Comparison of ENCODE assay signal across 34 mouse cellular contexts in genomic region chr11:9046546-9046945, GRCm38 (mm10). TPM values are rescaled to one million over a fixed set of nuclear protein-coding genes. Genes with fewer than 3 reads are reported as not detected.
DNase-seq lines count a peak whose midpoint lies in the region; ATAC-seq lines count a peak whose summit lies in the region.
"Had no signal": no experiment of that assay in that cellular context is flagged by ENCODE, and none has a peak within 500 bp of the region (broad histone marks: within the 10 kb centered on the region; RNA-seq: fewer than 3 reads in every experiment).

No protein-coding gene starts in this region.

- H3K27ac ChIP-seq in heart, embryonic 12.5 days (ENCODE audit: poor library complexity, severe bottlenecking) = peak overlapping the region; percentile 82
- H3K27ac ChIP-seq in heart, embryonic 14.5 days (replicated peaks in 1 of 2; ENCODE audit: control insufficient read depth in 1 of 2, insufficient read depth in 1 of 2, low read depth in 2 of 2, low read length in 2 of 2) = peak overlapping the region; percentile 77 to 87
- peak overlapping the region; percentile 88 for H3K27ac ChIP-seq in heart, embryonic 15.5 days
- H3K27ac ChIP-seq in embryonic facial prominence, embryonic 10.5 days (replicated peaks) = no peak overlapping the region
- H3K27ac ChIP-seq: gastrocnemius, adult 2 months; hindbrain, embryonic 13.5 days; left cerebral cortex, adult 2 months; limb, embryonic 13.5 days; lung, embryonic 15.5 days; stomach, embryonic 15.5 days had no signal

- no peak overlapping the region for H3K4me3 ChIP-seq in heart, embryonic 12.5 days
- H3K4me3 ChIP-seq in heart, embryonic 14.5 days (ENCODE audit: control insufficient read depth in 1 of 2, insufficient read depth in 1 of 2, low read depth in 1 of 2, low read length in 2 of 2) = no peak overlapping the region
- no peak overlapping the region for H3K4me3 ChIP-seq in heart, embryonic 15.5 days
- H3K4me3 ChIP-seq in embryonic facial prominence, embryonic 10.5 days = no peak overlapping the region
- H3K4me3 ChIP-seq: erythroblast, embryonic 14.5 days; gastrocnemius, adult 2 months; hindbrain, embryonic 13.5 days; left cerebral cortex, adult 2 months; limb, embryonic 13.5 days; lung, embryonic 15.5 days; stomach, embryonic 15.5 days had no signal

- ATAC-seq in heart, embryonic 12.5 days (ENCODE audit: insufficient number of reproducible peaks, low FRiP score) = no peak
- ATAC-seq in heart, embryonic 14.5 days (ENCODE audit: insufficient number of reproducible peaks, insufficient read depth, low FRiP score, low read depth) = no peak
- ATAC-seq in heart, embryonic 15.5 days (replicated peaks; ENCODE audit: insufficient number of reproducible peaks, insufficient read depth, low FRiP score, low read depth) = no peak
- ATAC-seq: forebrain, embryonic 16.5 days; intestine, embryonic 16.5 days; midbrain, embryonic 16.5 days had no signal

- peaks cover 37% of the 10 kb centered on the region for H3K4me1 ChIP-seq in heart, embryonic 12.5 days (replicated peaks)
- peaks cover 10 to 37% of the 10 kb centered on the region in 2 experiments for H3K4me1 ChIP-seq in heart, embryonic 14.5 days (ENCODE audit: control insufficient read depth in 2 of 2, insufficient read depth in 2 of 2, low read length in 2 of 2)
- peaks cover 23% of the 10 kb centered on the region for H3K4me1 ChIP-seq in heart, embryonic 15.5 days (replicated peaks)
- peaks cover 6% of the 10 kb centered on the region for H3K4me1 ChIP-seq in embryonic facial prominence, embryonic 10.5 days

- H3K27me3 ChIP-seq in heart, embryonic 12.5 days (replicated peaks) = 0 out of 2 replicates have a peak, but pooled peaks cover 9% of the 10 kb centered on the region
- H3K27me3 ChIP-seq in heart, embryonic 14.5 days (ENCODE audit: control insufficient read depth, insufficient read depth, low read length) = no peaks in the 10 kb centered on the region
- 0 out of 2 replicates have a peak, but pooled peaks cover 4% of the 10 kb centered on the region for H3K27me3 ChIP-seq in heart, embryonic 15.5 days
- peaks cover 27% of the 10 kb centered on the region for H3K27me3 ChIP-seq in embryonic facial prominence, embryonic 10.5 days (replicated peaks; ENCODE audit: low read depth, poor library complexity, severe bottlenecking)
- H3K27me3 ChIP-seq: stomach, embryonic 15.5 days had no signal

- H3K9me3 ChIP-seq in heart, embryonic 12.5 days (replicated peaks) = no peaks in the 10 kb centered on the region
- H3K9me3 ChIP-seq in heart, embryonic 14.5 days (ENCODE audit: control insufficient read depth, low read length) = no peaks in the 10 kb centered on the region
- no peaks in the 10 kb centered on the region for H3K9me3 ChIP-seq in heart, embryonic 15.5 days (replicated peaks)
- H3K9me3 ChIP-seq in embryonic facial prominence, embryonic 10.5 days = no peaks in the 10 kb centered on the region
- H3K9me3 ChIP-seq: hindbrain, embryonic 13.5 days; limb, embryonic 13.5 days; lung, embryonic 15.5 days; stomach, embryonic 15.5 days had no signal

- WGBS in heart, embryonic 12.5 days = 66% methylated on average over 2 of the region's 2 CpGs
- 35% methylated on average over 2 of the region's 2 CpGs for WGBS in heart, embryonic 14.5 days
- WGBS in heart, embryonic 15.5 days = 35% methylated on average over 2 of the region's 2 CpGs
- WGBS in embryonic facial prominence, embryonic 10.5 days = 87% methylated on average over 2 of the region's 2 CpGs

- no peak overlapping the region for H3K9ac ChIP-seq in heart, embryonic 12.5 days
- H3K9ac ChIP-seq in heart, embryonic 14.5 days (ENCODE audit: low read length) = 0 out of 2 replicates have a peak overlapping the region, but pooled peaks have one; percentile 10
- H3K9ac ChIP-seq in heart, embryonic 15.5 days = no peak overlapping the region
- H3K9ac ChIP-seq: hindbrain, embryonic 13.5 days; limb, embryonic 13.5 days; lung, embryonic 15.5 days; stomach, embryonic 15.5 days had no signal

- no peak for DNase-seq in heart, adult 8-10 months (ENCODE audit: low spot score)
- peak; percentile 37 to 41 for DNase-seq in kidney, adult 8-10 months
- DNase-seq in kidney, postnatal 4 days = no peak
- no peak for DNase-seq in embryonic facial prominence, embryonic 10.5 days (ENCODE audit: low spot score)
- DNase-seq: adrenal gland, postnatal 25 days; B cell, adult 2 months; cerebellum, adult 11-12 months; cerebellum, adult 9-11 months; gastrocnemius, adult 2 months; gastrocnemius, postnatal 36 days; right cerebral cortex, postnatal 25 days; thymus, adult 18-20 months; thymus, postnatal 25 days had no signal

- peak overlapping the region; percentile 24 for H3K4me2 ChIP-seq in heart, embryonic 12.5 days
- peak overlapping the region; percentile 93; the same call in 1 of the 2 replicates for H3K4me2 ChIP-seq in heart, embryonic 14.5 days (ENCODE audit: low read length)
- H3K4me2 ChIP-seq in heart, embryonic 15.5 days = peak overlapping the region; percentile 30; the same call in 1 of the 2 replicates
- H3K4me2 ChIP-seq: hindbrain, embryonic 13.5 days; limb, embryonic 13.5 days; liver, embryonic 11.5 days; lung, embryonic 15.5 days; midbrain, embryonic 11.5 days; stomach, embryonic 15.5 days had no signal

- no peaks in the 10 kb centered on the region for H3K36me3 ChIP-seq in heart, embryonic 12.5 days
- no peaks in the 10 kb centered on the region for H3K36me3 ChIP-seq in heart, embryonic 14.5 days (ENCODE audit: control insufficient read depth, insufficient read depth, low read length)
- no peaks in the 10 kb centered on the region for H3K36me3 ChIP-seq in heart, embryonic 15.5 days
- no peaks in the 10 kb centered on the region for H3K36me3 ChIP-seq in embryonic facial prominence, embryonic 10.5 days (replicated peaks)
- H3K36me3 ChIP-seq: hindbrain, embryonic 13.5 days; limb, embryonic 13.5 days; lung, embryonic 15.5 days; stomach, embryonic 15.5 days had no signal

RNA-seq across cellular contexts. Expression of gene Gm11992, which starts 1.8 kb away (rescaled TPM):
- 3.1 and 3.3 TPM in 2 replicates for polyA plus RNA-seq in heart, embryonic 12.5 days (2016; fragmentation: Nextera tagmentation; extraction: Ambion mirVana)
- total RNA-seq in heart, adult 8-10 months (2022) = 1 to 10 TPM in 1 of 4 experiments, under 1 TPM in 3; 0.34 to 2.0 (median 0.82) TPM
- 3.5 and 4.2 TPM in 2 replicates for polyA plus RNA-seq in heart, embryonic 14.5 days (2014; fragmentation: Nextera tagmentation; extraction: Ambion mirVana)
- 3.3 and 5.1 TPM in 2 replicates for polyA plus RNA-seq in heart, embryonic 15.5 days (2015; fragmentation: Nextera tagmentation; extraction: Ambion mirVana)
- polyA plus RNA-seq in embryonic facial prominence, embryonic 10.5 days (2016; fragmentation: Nextera tagmentation; extraction: Ambion mirVana) = 0.35 TPM in 2 replicates
- total RNA-seq: gastrocnemius, adult 2 months; gastrocnemius, postnatal 36 days had no signal
- polyA plus RNA-seq: erythroblast, embryonic 14.5 days had no signal

RNA-seq across cellular contexts. Expression of gene Sun3, which starts 2.2 kb away (rescaled TPM):
- polyA plus RNA-seq in heart, embryonic 12.5 days (2016; fragmentation: Nextera tagmentation; extraction: Ambion mirVana) = 0.61 and 0.73 TPM in 2 replicates
- 1 to 10 TPM; 1.1 to 2.4 (median 1.9) TPM for total RNA-seq in heart, adult 8-10 months (2022)
- 1.1 and 1.6 TPM in 2 replicates for polyA plus RNA-seq in heart, embryonic 14.5 days (2014; fragmentation: Nextera tagmentation; extraction: Ambion mirVana)
- polyA plus RNA-seq in heart, embryonic 15.5 days (2015; fragmentation: Nextera tagmentation; extraction: Ambion mirVana) = 0.49 and 0.82 TPM in 2 replicates
- not detected in 2 replicates for polyA plus RNA-seq in embryonic facial prominence, embryonic 10.5 days (2016; fragmentation: Nextera tagmentation; extraction: Ambion mirVana)
- total RNA-seq: adrenal gland, adult 18-20 months; adrenal gland, postnatal 25 days; common myeloid progenitor, adult 5-6 weeks; gastrocnemius, adult 2 months; gastrocnemius, postnatal 36 days; megakaryocyte, adult 5-6 weeks; neutrophil, adult 5-6 weeks had no signal
- polyA plus RNA-seq: embryonic facial prominence, embryonic 14.5 days; erythroblast, embryonic 14.5 days; forebrain, embryonic 11.5 days; limb, embryonic 13.5 days; liver, embryonic 11.5 days; liver, embryonic 16.5 days; midbrain, embryonic 11.5 days had no signal

RNA-seq across cellular contexts. Expression of gene Hus1, which starts 35.6 kb away (rescaled TPM):
- 14.7 and 16.2 TPM in 2 replicates for polyA plus RNA-seq in heart, embryonic 12.5 days (2016; fragmentation: Nextera tagmentation; extraction: Ambion mirVana)
- 10 to 100 TPM in 3 of 4 experiments, 1 to 10 TPM in 1; 9.7 to 11.0 (median 10.6) TPM for total RNA-seq in heart, adult 8-10 months (2022)
- 14.4 and 15.1 TPM in 2 replicates for polyA plus RNA-seq in heart, embryonic 14.5 days (2014; fragmentation: Nextera tagmentation; extraction: Ambion mirVana)
- polyA plus RNA-seq in heart, embryonic 15.5 days (2015; fragmentation: Nextera tagmentation; extraction: Ambion mirVana) = 12.3 and 12.6 TPM in 2 replicates
- polyA plus RNA-seq in embryonic facial prominence, embryonic 10.5 days (2016; fragmentation: Nextera tagmentation; extraction: Ambion mirVana) = 25.1 and 28.5 TPM in 2 replicates

Comparison
In these comparisons a context has a peak if more than half of its experiments do, and no peak if none do; other contexts are left out.
1. DNase-seq: peak in kidney, adult 8-10 months (2 of 2); none in heart, adult 8-10 months (single experiment), kidney, postnatal 4 days (0 of 2) and embryonic facial prominence, embryonic 10.5 days (single experiment).
2. H3K4me2 ChIP-seq: peak in every context shown above with its lines; median percentile 93 in heart, embryonic 14.5 days; 30 in heart, embryonic 15.5 days; 24 in heart, embryonic 12.5 days.